Mouse (Mus musculus): ENCODE data around the gene Chchd1.

The Chchd1 gene

GRCm38 (mm10) chr14:20725660-20726339, 23.0 kb downstream of the Chchd1 start:
- no peak for DNase-seq

DNA sequence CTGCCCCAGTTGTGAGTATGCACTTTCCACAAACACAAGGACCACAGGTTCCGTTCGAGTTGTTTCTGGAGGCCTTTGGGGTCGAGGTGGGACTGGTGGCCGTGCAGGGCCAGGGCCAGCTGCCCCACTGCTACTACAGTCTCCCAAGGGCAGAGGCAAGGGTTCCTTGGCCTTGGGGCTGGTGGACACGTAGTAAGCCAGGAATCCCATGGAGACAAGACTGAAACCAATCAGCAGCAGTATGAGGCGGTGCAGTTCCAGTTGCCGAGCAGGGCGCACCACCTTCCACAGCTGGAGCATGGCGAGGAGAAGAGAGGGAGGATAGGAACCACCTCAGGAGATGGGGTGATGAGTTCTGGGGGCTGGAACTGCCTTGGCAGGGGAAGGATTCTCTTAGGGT, 27.1 kb downstream of the Chchd1 start:
- DNase-seq, result no peak

- no peak for DNase-seq
These were observed 28.2 kb downstream of the Chchd1 start for GRCm38 (mm10) chr14:20730853-20731602.

DNA sequence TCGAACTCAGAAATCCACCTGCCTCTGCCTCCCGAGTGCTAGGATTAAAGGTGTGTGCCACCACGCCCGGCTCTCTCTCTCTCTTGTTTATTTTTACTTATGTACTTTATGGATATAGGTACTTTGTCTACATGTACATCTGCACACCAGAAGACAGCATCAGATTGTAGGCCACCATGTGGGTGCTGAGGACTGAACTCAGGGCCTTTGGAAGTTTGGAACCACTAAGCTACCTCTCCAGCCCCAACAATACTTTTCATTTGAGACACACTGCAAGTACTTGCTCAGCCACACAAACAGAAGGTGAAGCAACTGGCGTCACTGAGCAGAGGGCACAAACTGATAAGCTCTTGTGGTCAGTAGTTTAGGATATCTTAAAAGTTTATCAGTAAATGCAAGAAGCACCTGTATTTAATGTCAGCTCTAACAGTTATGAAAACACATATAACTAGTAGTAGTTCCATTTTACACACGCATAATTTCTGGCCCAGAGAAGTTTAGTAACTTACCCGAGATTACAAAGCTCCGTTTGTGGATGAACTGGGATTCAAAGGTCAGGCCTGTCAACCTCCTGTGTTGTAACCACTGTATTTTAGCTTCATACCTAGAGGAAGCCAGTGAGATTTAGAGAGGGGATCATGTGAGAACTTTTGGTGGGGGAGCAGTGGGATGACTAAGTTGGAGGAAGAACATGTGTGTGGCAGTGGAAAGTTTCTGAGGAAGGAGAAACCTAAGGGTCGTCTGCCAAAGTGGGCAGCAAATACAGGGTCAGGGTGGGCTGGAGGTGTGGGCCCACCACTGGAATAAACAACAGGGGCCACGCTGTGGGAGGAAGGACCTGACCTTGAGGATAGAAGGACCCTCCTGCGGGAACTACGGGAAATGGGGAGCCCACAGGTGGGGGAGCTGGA, 30.5 kb downstream of the Chchd1 start:
- no peak for DNase-seq

GRCm38 (mm10) chr14:20733952-20734774, 31.4 kb downstream of the Chchd1 start, which contains the start of gene Ndst2:
TSS of gene Ndst2 (minus strand) at chr14:20734562.
- DNase-seq, result peak; percentile 88 to 92

- no peak for DNase-seq
These were observed 32.2 kb downstream of the Chchd1 start for GRCm38 (mm10) chr14:20735052-20735451.

DNA sequence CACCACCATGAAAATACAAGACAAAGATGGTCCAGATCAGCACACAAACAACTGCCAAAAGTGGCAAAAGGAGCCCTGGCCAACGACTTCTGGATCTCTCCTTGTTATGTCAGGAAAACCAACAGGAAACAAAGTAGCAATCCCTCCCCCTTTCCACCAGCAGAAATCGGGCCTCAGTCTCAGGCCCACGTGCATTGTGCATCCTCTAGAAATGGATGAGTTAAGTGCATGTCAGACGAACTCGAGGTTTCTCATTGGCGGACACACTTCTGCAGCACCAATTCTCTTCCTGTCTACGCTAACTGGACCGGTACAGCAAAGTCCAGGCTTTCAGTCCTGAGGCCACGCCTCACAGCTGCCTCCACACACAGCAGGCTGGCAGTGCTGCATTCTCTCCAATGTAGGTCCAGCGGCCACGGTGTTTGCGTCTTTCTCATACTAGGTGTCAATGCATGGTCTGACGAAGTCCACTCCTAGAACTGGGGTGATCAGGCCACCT, 33.1 kb downstream of the Chchd1 start:
- DNase-seq, result no peak

DNA sequence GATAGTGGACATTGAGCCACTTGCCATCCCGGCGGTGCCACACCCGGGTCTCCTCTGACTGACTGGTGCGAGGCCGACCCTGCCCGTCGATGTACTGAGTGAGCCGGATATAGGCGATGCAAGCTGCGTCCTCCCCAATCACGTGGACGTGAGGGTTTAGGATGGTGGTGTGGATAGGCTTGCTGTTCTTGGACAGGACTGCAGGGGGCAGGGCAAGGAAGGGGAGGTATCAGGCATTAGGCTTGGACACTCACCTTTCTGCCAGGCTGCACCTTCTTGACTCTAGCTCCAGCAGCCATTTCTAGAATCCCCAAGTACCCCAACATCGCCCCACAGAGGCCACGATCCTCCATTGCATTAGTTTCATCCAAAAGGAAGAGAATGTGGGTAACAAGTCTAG, 34.5 kb downstream of the Chchd1 start:
- peak; percentile 63 to 85 for DNase-seq

GRCm38 (mm10) chr14:20738511-20738910, 35.7 kb downstream of the Chchd1 start:
- no peak for DNase-seq

- DNase-seq, result no peak
These were observed 38.5 kb downstream of the Chchd1 start for GRCm38 (mm10) chr14:20741301-20741700.

GRCm38 (mm10) chr14:20743614-20744013, 40.8 kb downstream of the Chchd1 start:
- DNase-seq, result no peak

DNA sequence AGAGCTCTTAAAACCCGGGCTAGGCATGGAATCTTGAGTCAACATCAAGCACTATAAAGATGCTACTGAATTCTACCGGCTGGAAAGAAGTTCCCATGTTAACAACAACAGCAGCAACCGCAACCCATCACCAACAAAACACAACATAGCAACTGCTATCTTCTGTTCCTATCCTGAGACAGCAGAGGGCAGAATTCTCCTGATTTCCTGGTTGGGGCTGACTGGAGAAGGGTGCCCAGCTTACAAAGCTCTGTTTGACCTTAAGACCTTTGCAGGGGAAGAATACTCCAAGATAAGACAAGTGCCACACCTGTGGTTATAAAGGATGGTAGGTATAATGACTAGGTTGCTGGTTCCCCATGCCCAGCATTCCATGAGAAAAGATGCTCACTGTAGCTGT, 44.1 kb downstream of the Chchd1 start:
- no peak for DNase-seq

DNA sequence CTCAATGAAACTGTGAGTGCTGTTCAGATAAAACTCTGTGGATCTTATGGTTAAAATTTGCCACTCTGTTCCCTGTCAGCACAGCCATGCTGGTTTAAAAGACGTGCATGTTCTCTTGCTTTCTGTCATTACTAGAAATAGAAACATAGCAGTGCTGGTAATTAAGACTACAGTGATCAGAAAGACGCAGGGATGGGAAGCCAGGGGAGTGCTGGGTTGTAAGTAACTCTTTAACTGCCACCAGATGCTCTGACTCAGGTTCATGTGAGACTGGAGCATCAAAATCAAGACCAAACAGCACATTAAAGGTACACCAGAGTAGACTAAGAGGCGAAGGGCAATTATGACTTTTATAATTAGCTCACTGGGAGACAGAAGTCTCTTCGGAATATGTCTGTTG, 45.6 kb downstream of the Chchd1 start:
- DNase-seq, result no peak

GRCm38 (mm10) chr14:20749494-20750051, 46.8 kb downstream of the Chchd1 start:
- DNase-seq, result no peak

GRCm38 (mm10) chr14:20750503-20750902, 47.7 kb downstream of the Chchd1 start:
- no peak for DNase-seq

GRCm38 (mm10) chr14:20753792-20754191, 51.0 kb downstream of the Chchd1 start:
- no peak for DNase-seq

All from cerebellum, postnatal 14 days (tissue).